Mouse (Mus musculus) spleen, postnatal 4 days (tissue): ENCODE data around the gene Tspan6.

ENCODE experiments used
- DNase-seq, 2 experiments: peaks; one replicate each; pipeline ENCODE4 v3.0.0; 2022; ENCODE audit warnings: low spot score in 2 of 2

Gene Tspan6

GRCm38 (mm10) chrX:133898014-133898542, at the start of gene Tspan6:
Tspan6 (minus strand) TSS chrX:133898429.
- DNase-seq = peak; percentile 46 to 73

GRCm38 (mm10) chrX:133947427-133947826, 49.2 kb upstream of the Tspan6 start:
- DNase-seq = peak in 1 of 2 experiments; percentile 13

GRCm38 (mm10) chrX:133939561-133939960, 41.3 kb upstream of the Tspan6 start:
- no peak for DNase-seq

- no peak for DNase-seq
These were observed 38.5 kb upstream of the Tspan6 start for GRCm38 (mm10) chrX:133936605-133937225.

- DNase-seq = peak in 1 of 2 experiments; percentile 12
These were observed 33.2 kb upstream of the Tspan6 start for GRCm38 (mm10) chrX:133931302-133932013.

- DNase-seq = no peak
These were observed 28.5 kb upstream of the Tspan6 start for GRCm38 (mm10) chrX:133926760-133927159.

- DNase-seq = no peak
These were observed 23.0 kb upstream of the Tspan6 start for GRCm38 (mm10) chrX:133921187-133921586.

- DNase-seq = no peak
These were observed 16.0 kb upstream of the Tspan6 start for GRCm38 (mm10) chrX:133914219-133914618.

- no peak for DNase-seq
These were observed 14.8 kb upstream of the Tspan6 start for GRCm38 (mm10) chrX:133913006-133913405.

- no peak for DNase-seq
These were observed 13.3 kb upstream of the Tspan6 start for GRCm38 (mm10) chrX:133911397-133912103.

- no peak for DNase-seq
These were observed 10.0 kb upstream of the Tspan6 start, which contains the start of gene Srpx2 for GRCm38 (mm10) chrX:133908261-133908660. Srpx2 (plus strand) TSS chrX:133908426.

GRCm38 (mm10) chrX:133888111-133888510, 10.1 kb downstream of the Tspan6 start:
- no peak for DNase-seq

GRCm38 (mm10) chrX:133887308-133887707, 10.9 kb downstream of the Tspan6 start:
- DNase-seq = no peak

- DNase-seq = no peak
These were observed 28.5 kb downstream of the Tspan6 start for GRCm38 (mm10) chrX:133869743-133870142.

GRCm38 (mm10) chrX:133853637-133854036, 44.6 kb downstream of the Tspan6 start:
- DNase-seq = no peak

- DNase-seq = no peak
These were observed 47.5 kb downstream of the Tspan6 start, which contains the start of gene Tnmd for GRCm38 (mm10) chrX:133850680-133851079. Tnmd (plus strand) TSS chrX:133850980.
